Mouse (Mus musculus) right cerebral cortex, postnatal 10 days (tissue): ENCODE data around the gene Gm11020.

Experiments
- DNase-seq, 2 experiments: peaks; one replicate each; pipeline ENCODE4 v3.0.0; 2021; ENCODE audit warnings: low spot score in 2 of 2

Gene Gm11020

GRCm38 (mm10) chr8:104342426-104342825 is 21.1 kb downstream of the Gm11020 start:
- no peak for DNase-seq

GRCm38 (mm10) chr8:104343957-104344356 is 22.6 kb downstream of the Gm11020 start:
- DNase-seq = peak; percentile 82 to 90

GRCm38 (mm10) chr8:104344622-104345021 is 23.3 kb downstream of the Gm11020 start:
- DNase-seq = no peak

DNA sequence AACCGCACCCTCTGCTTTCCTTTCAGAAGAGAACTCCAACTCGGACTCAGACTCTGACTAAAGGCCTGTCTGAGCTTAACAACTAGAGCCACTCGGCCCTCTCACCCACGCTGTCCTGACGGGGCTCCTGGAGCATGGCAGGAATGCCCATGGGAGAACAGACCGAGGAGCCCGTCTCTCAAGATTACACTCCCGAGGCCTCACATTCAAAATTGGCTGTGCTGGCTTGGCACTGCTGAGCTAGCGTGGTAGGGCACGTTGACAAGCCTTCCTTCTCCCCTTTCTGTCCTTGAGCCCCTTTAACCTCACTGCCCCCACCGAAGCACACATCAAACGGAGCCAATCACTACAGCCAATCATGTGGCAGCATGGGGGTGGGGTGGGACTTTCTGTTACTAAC is 25.3 kb downstream of the Gm11020 start:
- no peak for DNase-seq

DNA sequence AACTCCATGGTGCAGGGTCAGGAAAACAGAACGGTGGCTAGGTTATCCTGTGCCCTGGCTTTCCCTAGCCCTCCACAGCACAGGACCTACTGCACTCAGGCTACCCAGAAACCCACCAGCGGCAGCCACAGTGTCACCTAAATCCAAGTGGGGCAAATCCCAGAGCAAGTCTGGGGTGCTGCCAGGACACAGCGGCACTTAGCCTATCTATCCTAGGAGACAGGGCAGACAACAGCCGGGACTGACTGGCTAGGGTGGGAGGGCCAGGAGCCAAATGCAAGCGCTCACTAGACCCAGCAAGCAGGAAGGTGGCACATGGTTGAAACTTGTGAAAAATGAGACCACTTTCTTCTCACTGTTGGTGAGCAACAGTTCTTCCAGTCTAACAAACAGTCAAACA is 27.6 kb downstream of the Gm11020 start:
- DNase-seq = no peak

GRCm38 (mm10) chr8:104350047-104350446 is 28.7 kb downstream of the Gm11020 start:
- DNase-seq = no peak

GRCm38 (mm10) chr8:104353186-104353585 is 31.8 kb downstream of the Gm11020 start:
- DNase-seq = no peak

- no peak for DNase-seq
These were observed 33.1 kb downstream of the Gm11020 start for GRCm38 (mm10) chr8:104354504-104354903.

GRCm38 (mm10) chr8:104358637-104359036 is 37.3 kb downstream of the Gm11020 start:
- no peak for DNase-seq

DNA sequence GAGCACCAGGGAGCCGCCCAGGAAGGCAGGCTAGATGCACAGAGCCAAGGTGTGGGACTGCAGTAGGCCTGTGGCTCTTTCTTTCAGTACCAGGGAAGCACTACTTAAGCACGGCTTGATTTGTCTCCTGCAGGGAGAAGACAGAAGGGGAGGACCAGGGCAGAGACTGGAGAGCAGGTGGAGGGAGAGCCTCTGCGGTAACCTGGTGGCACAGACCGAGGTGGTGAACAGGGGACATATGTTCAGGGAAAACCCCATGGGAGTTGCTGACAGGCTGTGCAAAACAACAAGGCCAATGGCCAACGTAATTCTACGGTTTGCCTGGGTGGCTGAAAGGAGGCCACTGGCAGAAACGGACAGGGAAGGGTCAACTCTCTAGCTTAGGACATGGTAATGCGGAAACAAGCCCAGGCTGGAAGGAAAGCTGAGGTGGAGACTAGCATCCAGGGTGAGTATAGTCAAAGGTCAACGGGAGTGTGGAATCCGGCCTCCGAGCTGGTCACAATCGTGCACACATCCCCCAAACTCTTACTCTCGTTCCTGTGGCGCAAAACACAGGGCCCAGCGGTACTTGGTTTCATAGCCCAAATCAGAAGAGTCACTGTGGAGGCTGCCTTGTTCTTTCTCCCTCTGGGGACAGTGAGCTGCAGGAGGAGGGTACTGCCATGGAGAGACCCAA is 38.5 kb downstream of the Gm11020 start:
- DNase-seq = no peak

- DNase-seq = no peak
These were observed 44.3 kb downstream of the Gm11020 start for GRCm38 (mm10) chr8:104365695-104366094.

DNA sequence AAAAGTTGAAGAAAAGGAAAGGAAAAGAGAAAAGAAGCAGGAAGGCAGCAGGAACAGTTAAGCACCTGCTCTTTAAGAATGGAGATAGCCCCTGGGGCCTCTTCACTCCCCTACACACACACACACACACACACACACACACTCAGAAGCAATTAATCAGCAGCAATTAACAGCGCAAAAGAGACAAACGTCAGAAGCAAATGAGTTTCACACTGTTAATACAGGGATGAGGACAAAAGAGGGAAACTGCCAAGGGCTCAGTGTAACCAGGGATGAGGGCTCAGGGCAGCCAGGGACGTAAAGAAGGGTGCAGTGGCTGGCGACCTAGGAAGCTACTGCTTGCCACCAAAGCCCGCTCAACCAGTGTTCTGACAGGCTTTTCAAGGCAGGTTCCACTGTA is 46.0 kb downstream of the Gm11020 start:
- DNase-seq = no peak

DNA sequence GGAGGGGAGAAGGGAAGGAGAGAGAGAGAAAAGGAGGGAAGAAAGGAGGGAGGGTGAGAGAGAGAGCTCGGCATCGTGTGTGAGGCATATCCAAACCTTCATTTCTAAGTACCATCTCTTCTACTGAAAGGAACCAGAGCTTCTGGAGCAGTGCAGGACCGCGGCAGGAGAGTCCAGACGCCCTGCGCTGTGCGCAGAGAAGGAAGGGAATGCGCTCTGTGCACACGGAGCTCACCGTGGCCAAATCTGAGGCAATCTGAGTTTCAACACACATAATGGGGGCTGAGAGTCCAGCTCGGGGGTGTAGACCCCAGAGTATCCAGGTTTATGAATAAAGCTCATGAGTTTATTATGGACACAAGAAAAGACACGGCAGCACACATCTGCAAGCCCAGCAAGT is 48.2 kb downstream of the Gm11020 start:
- no peak for DNase-seq

- no peak for DNase-seq
These were observed 48.7 kb downstream of the Gm11020 start for GRCm38 (mm10) chr8:104370071-104370470.

DNA sequence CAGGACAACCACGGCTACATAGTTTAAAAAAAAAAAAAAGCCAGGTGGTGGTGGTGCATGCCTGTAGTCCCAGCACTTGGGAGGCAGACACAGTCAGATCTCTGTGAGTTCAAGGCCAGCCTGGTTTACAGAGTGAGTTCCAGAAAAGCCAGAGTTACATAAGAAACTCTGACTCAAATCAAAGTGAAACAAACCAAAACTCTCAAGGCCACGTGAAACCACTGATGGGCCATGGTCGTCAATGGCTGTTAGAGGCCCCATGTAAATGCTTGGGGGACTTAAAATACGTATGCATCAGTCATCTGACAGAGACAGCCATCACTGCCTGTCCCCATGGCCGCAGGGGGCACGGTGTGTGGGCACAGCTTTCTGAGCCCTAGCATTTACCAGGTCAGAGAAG is 49.8 kb downstream of the Gm11020 start:
- DNase-seq = no peak
